Mouse (Mus musculus) spleen, adult 2 months (tissue): Measurements from ENCODE around the gene Dock4.

Source experiments
- CTCF ChIP-seq: fragments of 200-500 bp; IDR thresholded peaks from 2 replicates; pipeline ENCODE4 v1.5.1; 2011; ENCODE audit warnings: mild to moderate bottlenecking, inconsistent platforms; ENCODE audit not compliant: insufficient read depth, insufficient read length, insufficient replicate concordance; ENCODE audit errors: extremely low read depth
- POLR2A ChIP-seq: fragments of 200-500 bp; IDR thresholded peaks from 2 replicates; pipeline ENCODE4 v1.6.1; 2011; ENCODE audit warnings: low read depth, low read length, inconsistent platforms

DNA sequence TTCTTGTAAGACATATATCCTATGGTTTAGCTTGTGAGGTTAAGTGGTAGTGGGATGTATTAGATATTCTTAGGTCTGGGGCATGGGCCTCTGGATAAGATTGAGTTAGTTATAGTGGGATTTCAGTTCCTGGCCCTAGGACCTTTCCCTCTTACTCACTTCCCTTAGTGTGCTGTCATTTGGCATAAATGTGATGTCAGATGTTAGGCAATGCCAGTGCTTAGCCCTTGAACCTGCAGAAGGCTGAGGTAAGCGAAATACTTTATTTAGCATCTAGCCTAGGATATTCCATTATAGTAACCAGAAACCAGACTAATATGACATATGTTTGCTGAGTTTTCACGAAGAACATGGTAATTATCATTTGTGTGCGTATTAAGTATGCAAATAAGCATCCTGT, 105.6 kb downstream of the Dock4 start:
- TF ChIP-seq CTCF: no peak
- TF ChIP-seq POLR2A: no peak
